Mouse (Mus musculus) right cerebral cortex, postnatal 4 days (tissue): Measurements from ENCODE around the gene Pamr1.

Experiments used
- DNase-seq: peaks from one replicate; pipeline ENCODE4 v3.0.0-alpha.2; 2022

Gene Pamr1

GRCm38 (mm10) chr2:102663339-102663738, 113.5 kb downstream of the Pamr1 start:
- DNase-seq, result no peak

- no peak for DNase-seq
Observed at GRCm38 (mm10) chr2:102663865-102664264, 114.1 kb downstream of the Pamr1 start.

- no peak for DNase-seq
Observed at GRCm38 (mm10) chr2:102667981-102668380, 118.2 kb downstream of the Pamr1 start.

- no peak for DNase-seq
Observed at GRCm38 (mm10) chr2:102669580-102669979, 119.8 kb downstream of the Pamr1 start.

GRCm38 (mm10) chr2:102674582-102674981, 124.8 kb downstream of the Pamr1 start:
- DNase-seq, result no peak

- peak; percentile 71 for DNase-seq
Observed at GRCm38 (mm10) chr2:102675275-102675674, 125.5 kb downstream of the Pamr1 start.

GRCm38 (mm10) chr2:102676716-102677312, 127.0 kb downstream of the Pamr1 start:
- no peak for DNase-seq

GRCm38 (mm10) chr2:102677400-102677799, 127.6 kb downstream of the Pamr1 start:
- DNase-seq, result no peak

GRCm38 (mm10) chr2:102681351-102681750, 131.5 kb downstream of the Pamr1 start:
- DNase-seq, result no peak

- DNase-seq, result peak; percentile 45
Observed at GRCm38 (mm10) chr2:102682168-102682567, 132.4 kb downstream of the Pamr1 start.

- no peak for DNase-seq
Observed at GRCm38 (mm10) chr2:102685371-102686107, 135.7 kb downstream of the Pamr1 start.

GRCm38 (mm10) chr2:102686108-102686450, 136.3 kb downstream of the Pamr1 start:
- no peak for DNase-seq
